Mouse (Mus musculus): ENCODE data around the gene Dse.

GRCm38 (mm10) chr10:34166971-34167370, 40.5 kb downstream of the Dse start:
- TF ChIP-seq POLR2A (IDR thresholded peaks at IDR 0.05; ENCODE audit: control insufficient read depth, extremely low read depth, insufficient read depth, low read length, poor library complexity) (no peak), CTCF (IDR thresholded peaks at IDR 0.05; ENCODE audit: borderline replicate concordance, control insufficient read depth, extremely low read depth, insufficient read depth, low read length, poor library complexity) (no peak)

All from thymus, adult 2 months (tissue).